Mouse (Mus musculus): ENCODE measurements around the gene Dtwd1. TPM values are rescaled to one million over a fixed set of nuclear protein-coding genes. Genes with fewer than 3 reads are reported as not detected.
"Not testable (repeated sequence)": the region's sequence is repeated elsewhere in the genome, so short reads cannot be mapped to it uniquely, and the experiment has no call there.

Gene Dtwd1
- polyA plus RNA-seq, 1 experiment from 2014 or later, result 22.9 TPM

- no peak for ATAC-seq (ENCODE audit: low read depth)
- Histone ChIP-seq H3K4me2 (ENCODE audit: low read depth, low read length) (no peak overlapping the region), H3K9me3 (ENCODE audit: control insufficient read depth, low read length) (no peaks in the 10 kb centered on the region), H3K27me3 (ENCODE audit: control insufficient read depth, insufficient read depth, low read depth, low read length) (no peaks in the 10 kb centered on the region), H3K4me1 (replicated peaks; ENCODE audit: control insufficient read depth, insufficient read depth, low read length) (no peaks in the 10 kb centered on the region), H3K27ac (ENCODE audit: low read length) (no peak overlapping the region), H3K9ac (ENCODE audit: low read length) (no peak overlapping the region), H3K4me3 (ENCODE audit: low read length) (no peak overlapping the region), H3K36me3 (ENCODE audit: control insufficient read depth, insufficient read depth, low read length) (no peaks in the 10 kb centered on the region)
- 72% methylated on average over 12 of the region's 12 CpGs for WGBS
These were observed 43.9 kb downstream of the Dtwd1 start for GRCm38 (mm10) chr2:126195631-126196356.

GRCm38 (mm10) chr2:126198971-126199370, 47.0 kb downstream of the Dtwd1 start:
- Histone ChIP-seq H3K4me2 (ENCODE audit: low read depth, low read length) (no peak overlapping the region), H3K4me1 (replicated peaks; ENCODE audit: control insufficient read depth, insufficient read depth, low read length) (no peaks in the 10 kb centered on the region), H3K27ac (ENCODE audit: low read length) (no peak overlapping the region), H3K27me3 (ENCODE audit: control insufficient read depth, insufficient read depth, low read depth, low read length) (no peaks in the 10 kb centered on the region), H3K36me3 (ENCODE audit: control insufficient read depth, insufficient read depth, low read length) (no peaks in the 10 kb centered on the region), H3K9me3 (ENCODE audit: control insufficient read depth, low read length) (no peaks in the 10 kb centered on the region), H3K4me3 (ENCODE audit: low read length) (no peak overlapping the region), H3K9ac (ENCODE audit: low read length) (no peak overlapping the region)
- peak; percentile 60; the same call in 1 of the 2 replicates for ATAC-seq (ENCODE audit: low read depth)
- 51% methylated on average over 3 of the region's 3 CpGs for WGBS

DNA sequence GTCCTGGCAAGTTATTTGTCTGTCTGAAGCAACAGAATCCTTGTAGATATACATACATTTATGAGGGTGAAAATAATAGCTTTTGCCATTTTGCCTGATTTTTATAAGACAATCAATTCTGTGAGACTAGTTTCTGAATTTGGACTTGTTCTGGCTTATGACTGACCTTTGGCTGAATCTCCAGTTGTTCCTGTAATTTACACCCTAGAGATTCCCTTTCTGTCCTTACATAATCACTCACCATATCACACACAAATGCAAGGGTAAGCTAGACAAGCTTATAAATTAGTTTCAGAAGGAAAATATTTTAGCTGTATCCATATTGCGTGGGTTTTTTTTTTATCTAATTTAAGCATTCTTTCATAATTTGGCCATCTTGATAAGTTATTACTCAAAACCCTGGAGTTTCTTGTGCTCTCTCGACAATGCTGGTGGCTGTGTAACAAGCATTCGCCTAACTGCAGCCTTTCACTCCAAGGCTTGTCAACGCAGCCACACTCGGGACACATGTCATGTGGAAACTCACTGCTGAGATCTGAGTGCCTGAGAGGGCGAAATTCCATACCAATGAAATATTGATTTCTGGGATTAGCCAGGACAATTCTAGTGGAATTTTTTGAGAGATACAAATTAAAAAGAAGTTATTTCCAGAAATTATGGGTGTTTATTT, 59.2 kb downstream of the Dtwd1 start:
- 66% methylated on average over 6 of the region's 6 CpGs for WGBS
- Histone ChIP-seq H3K36me3 (ENCODE audit: control insufficient read depth, insufficient read depth, low read length) (no peaks in the 10 kb centered on the region), H3K4me2 (ENCODE audit: low read depth, low read length) (no peak overlapping the region), H3K4me1 (replicated peaks; ENCODE audit: control insufficient read depth, insufficient read depth, low read length) (no peaks in the 10 kb centered on the region), H3K27ac (ENCODE audit: low read length) (no peak overlapping the region), H3K27me3 (ENCODE audit: control insufficient read depth, insufficient read depth, low read depth, low read length) (no peaks in the 10 kb centered on the region), H3K9ac (ENCODE audit: low read length) (no peak overlapping the region), H3K4me3 (ENCODE audit: low read length) (no peak overlapping the region), H3K9me3 (ENCODE audit: control insufficient read depth, low read length) (no peaks in the 10 kb centered on the region)
- ATAC-seq (ENCODE audit: low read depth), result no peak

- not testable (repeated sequence) for H3K27ac ChIP-seq (ENCODE audit: low read length); H3K27me3 ChIP-seq (ENCODE audit: control insufficient read depth, insufficient read depth, low read depth, low read length); ATAC-seq (ENCODE audit: low read depth); H3K9ac ChIP-seq (ENCODE audit: low read length); H3K36me3 ChIP-seq (ENCODE audit: control insufficient read depth, insufficient read depth, low read length); H3K4me2 ChIP-seq (ENCODE audit: low read depth, low read length); H3K4me3 ChIP-seq (ENCODE audit: low read length); H3K4me1 ChIP-seq (replicated peaks; ENCODE audit: control insufficient read depth, insufficient read depth, low read length); H3K9me3 ChIP-seq (ENCODE audit: control insufficient read depth, low read length)
- whole genome bisulfite sequencing, result 77% methylated on average over 3 of the region's 3 CpGs
These were observed 62.9 kb downstream of the Dtwd1 start, which contains the start of gene Gm17555 for GRCm38 (mm10) chr2:126214800-126215199. Gm17555 (plus strand) TSS chr2:126215100.

Other genes starting within 250 kb of the Dtwd1 start
- 16.3 and 19.2 TPM in 2 replicates for gene Fgf7, start 117.5 kb upstream of the Dtwd1 start, polyA plus RNA-seq (2015; fragmentation: Nextera tagmentation; extraction: Ambion mirVana)
- gene Fam227b, start 137 bp upstream of the Dtwd1 start, polyA plus RNA-seq (2015; fragmentation: Nextera tagmentation; extraction: Ambion mirVana), result not detected in 2 replicates
- not detected in 2 replicates for gene Gm17555, start 63.0 kb downstream of the Dtwd1 start, polyA plus RNA-seq (2015; fragmentation: Nextera tagmentation; extraction: Ambion mirVana)

All from lung, embryonic 16.5 days (tissue).